Mouse (Mus musculus): ENCODE data around the gene Znrf3. TPM values are rescaled to one million over a fixed set of nuclear protein-coding genes. Genes with fewer than 3 reads are reported as not detected.

Gene Znrf3
- polyA plus RNA-seq, 1 experiment = 14.4 TPM

GRCm38 (mm10) chr11:5239706-5240690 is 204.6 kb downstream of the Znrf3 start:
- Histone ChIP-seq H3K4me3 (replicated peaks; ENCODE audit: extremely low read depth, low read depth, low read length) (no peak overlapping the region), H3K4me1 (ENCODE audit: control insufficient read depth, insufficient read depth, low read length) (peaks cover 8% of the 10 kb centered on the region)
- DNase-seq = no peak
- 29% methylated on average over 10 of the region's 10 CpGs for WGBS
- TF ChIP-seq POLR2A (IDR thresholded peaks at IDR 0.05; ENCODE audit: borderline replicate concordance, extremely low read depth, low read depth, low read length) (no peak), CTCF (IDR thresholded peaks at IDR 0.05; ENCODE audit: insufficient read depth, low read length) (no peak)

Other genes starting within 250 kb of the Znrf3 start
- 28.6 and 33.2 TPM in 2 replicates for gene Kremen1, start 183.3 kb downstream of the Znrf3 start, polyA plus RNA-seq (2012; rRNA removed)
- 123 and 131 TPM in 2 replicates for gene Xbp1, start 75.8 kb upstream of the Znrf3 start, polyA plus RNA-seq (2012; rRNA removed)
- 7.9 and 8.7 TPM in 2 replicates for gene Ccdc117, start 97.3 kb upstream of the Znrf3 start, polyA plus RNA-seq (2012; rRNA removed)
- gene Ankrd36, start 124.8 kb upstream of the Znrf3 start, polyA plus RNA-seq (2012; rRNA removed) = not detected in 2 replicates